Mouse (Mus musculus) liver, embryonic 14.5 days (tissue): ENCODE results near the gene Tex12.

Experiments used
- CTCF ChIP-seq: IDR thresholded peaks from 2 replicates; pipeline ENCODE4 v1.5.1; 2016; ENCODE audit warnings: antibody characterized with exemption, low read depth, control low read depth
- EP300 ChIP-seq: IDR thresholded peaks from 2 replicates; pipeline ENCODE4 v1.6.1; 2016; ENCODE audit warnings: antibody characterized with exemption, low read depth

DNA sequence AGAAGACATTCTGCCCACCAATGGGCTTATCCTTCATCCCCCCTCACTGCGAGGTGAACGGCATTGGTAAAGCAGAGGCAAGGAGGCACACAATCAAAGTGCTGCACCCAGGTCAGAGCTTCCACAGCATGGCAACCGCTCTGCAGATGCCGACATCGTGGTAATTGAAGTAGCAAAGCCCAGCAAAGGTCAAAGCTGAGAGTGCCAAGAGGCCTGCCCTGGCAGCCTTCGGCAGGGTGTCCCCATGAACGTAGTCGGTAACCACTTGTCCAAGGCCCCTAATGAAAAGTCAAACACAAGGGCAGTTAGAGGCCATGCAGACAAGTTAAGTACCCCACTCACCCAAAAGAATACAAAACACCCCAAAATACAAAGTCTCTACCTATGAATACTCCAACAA is 35.8 kb upstream of the Tex12 start:
- TF ChIP-seq CTCF (no peak), EP300 (no peak)
